Mouse (Mus musculus) spleen, postnatal 36 days (tissue): ENCODE results near the gene Abcc8.

Source experiments
- DNase-seq, 2 experiments: peaks; one replicate each; pipeline ENCODE4 v3.0.0; 2022; ENCODE audit warnings: low spot score in 2 of 2, mixed read lengths in 1 of 2

Abcc8 gene

DNA sequence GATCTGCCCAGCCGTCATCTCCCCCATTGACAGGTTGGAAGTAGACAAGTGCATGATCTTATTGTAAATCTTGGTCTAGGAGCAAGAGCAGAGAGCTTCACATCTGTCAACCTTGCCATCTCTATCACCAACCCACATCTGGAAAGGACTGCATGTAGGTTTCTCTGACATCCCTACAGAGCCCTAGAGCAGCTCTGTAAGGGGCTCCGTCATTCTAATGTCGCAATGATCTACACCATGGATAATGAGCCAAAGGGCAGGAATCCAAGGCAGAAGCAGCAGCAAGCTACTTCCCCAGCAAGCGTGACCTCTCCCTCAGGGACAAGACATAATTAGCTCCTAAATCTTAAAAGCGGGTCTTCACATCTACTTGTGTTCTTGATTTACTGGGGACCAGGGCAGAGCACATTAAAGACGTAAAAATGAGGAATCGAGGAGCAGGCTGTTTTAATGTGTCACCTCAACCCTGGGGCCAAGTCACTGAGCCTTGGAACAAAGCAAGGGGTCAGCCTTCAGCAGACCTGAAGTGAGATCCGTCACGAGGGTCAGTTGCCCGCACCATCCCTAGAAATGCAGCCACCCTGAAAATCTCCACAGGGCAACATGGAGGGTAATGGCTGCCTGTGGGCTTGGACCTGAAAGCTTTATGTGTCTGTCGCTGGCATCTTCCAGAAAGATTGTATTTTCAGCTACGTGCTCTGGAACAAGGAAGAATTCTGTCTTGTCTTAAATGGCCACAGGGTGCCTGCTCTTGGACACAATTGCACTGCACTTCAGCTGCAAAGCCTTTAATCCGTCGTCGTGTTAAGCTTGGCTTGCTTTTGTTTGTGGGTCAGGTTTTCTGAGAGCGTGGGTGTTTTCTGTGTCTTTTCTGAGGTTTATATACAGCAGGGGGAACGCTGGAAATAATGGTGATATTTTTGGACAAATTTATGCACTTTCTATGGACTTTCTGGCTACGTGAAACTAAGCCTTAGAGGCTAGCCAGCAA, 25.0 kb downstream of the Abcc8 start:
- DNase-seq, result no peak

DNA sequence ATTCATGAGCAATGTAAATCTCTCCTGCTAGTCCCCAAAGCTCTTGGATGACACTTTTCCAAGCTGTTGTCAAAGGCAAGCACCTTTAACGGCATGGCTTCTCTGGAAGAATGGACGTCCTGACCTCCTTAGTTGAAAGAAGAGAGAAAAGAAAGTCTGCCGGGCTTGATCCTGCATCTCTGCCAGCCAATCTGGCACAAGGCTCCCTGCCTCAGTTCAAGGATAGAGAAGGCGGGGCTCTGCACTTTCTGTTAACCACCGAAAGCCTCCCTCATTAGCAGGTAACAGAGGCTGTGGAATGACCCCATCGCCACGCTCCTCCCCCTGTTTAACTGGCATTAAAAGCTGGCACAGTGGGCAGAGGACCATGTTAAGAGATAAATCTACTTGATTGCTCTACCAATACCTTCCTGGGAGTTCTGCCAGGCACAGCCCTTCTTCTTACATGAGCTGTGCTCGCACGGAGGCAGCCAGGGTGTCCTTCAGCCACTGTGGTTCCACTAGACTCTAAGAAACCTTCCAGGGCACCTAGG, 26.9 kb downstream of the Abcc8 start:
- no peak for DNase-seq

DNA sequence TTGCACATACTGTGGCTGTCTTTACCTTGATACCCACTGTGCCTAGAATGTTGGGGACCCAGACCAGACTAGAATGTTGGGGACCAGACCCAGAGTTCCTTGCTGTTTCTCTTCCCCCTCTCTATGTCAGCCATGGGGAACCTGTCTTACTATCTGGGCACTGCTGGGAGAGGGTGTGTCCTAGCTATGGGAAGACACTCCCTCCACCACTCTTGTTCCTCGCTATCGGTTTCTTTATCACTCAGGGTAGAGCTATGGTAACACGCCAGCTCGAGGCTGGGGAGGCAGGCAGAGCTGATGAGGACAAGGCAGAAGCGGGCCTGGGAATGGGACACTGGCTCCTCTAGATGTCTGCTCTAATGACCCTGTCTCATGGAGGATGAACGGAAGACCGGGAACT, 32.4 kb downstream of the Abcc8 start:
- DNase-seq, result no peak

DNA sequence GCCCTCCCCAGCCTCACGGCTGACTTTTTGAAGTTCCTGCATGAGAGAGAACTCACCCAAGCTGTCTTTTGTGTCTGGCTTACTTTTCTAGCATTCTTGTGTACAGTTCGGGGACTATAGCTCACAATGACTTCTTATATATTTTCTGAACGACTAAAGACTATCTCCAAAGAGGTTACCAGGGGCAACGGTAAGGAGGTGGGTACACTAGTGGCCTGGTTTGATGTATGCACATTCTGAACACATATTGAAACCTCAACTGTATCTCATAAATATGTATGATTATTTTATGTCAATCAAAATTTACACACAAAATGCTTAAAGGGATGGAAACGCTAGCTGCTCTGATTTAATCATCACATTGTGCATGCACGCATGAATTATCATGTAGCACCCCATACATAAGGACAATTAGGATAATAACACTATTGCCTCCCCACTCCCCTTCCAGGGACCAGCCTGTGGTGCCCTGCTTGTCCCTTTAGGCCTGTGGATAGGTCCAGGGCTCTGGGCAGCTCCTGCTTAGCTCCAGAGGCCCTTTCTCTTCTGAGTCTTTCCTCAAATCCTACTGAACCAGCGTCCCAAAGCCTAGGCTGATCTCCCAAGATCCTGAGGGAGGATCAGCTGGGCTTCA, 33.0 kb downstream of the Abcc8 start:
- no peak for DNase-seq

DNA sequence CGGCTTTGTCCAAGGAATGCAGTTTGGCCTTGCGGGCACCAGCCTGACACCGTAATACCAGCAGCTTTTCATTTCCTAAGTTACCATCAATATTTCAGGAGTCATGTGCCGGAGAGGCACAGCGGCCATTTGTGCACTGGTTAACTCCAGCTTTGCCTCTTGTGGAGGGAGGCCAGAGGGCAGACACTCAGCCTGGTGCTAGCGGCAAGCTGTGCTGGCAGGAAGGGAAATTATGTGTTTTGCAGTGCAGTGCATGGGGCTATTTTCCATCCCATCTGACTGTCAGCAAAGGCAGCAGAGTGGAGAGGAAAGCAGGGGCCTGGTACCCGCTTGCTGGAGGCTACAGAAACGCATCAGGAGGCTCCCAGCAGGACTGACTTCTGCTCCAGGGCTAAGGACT, 35.8 kb downstream of the Abcc8 start:
- DNase-seq, result no peak

DNA sequence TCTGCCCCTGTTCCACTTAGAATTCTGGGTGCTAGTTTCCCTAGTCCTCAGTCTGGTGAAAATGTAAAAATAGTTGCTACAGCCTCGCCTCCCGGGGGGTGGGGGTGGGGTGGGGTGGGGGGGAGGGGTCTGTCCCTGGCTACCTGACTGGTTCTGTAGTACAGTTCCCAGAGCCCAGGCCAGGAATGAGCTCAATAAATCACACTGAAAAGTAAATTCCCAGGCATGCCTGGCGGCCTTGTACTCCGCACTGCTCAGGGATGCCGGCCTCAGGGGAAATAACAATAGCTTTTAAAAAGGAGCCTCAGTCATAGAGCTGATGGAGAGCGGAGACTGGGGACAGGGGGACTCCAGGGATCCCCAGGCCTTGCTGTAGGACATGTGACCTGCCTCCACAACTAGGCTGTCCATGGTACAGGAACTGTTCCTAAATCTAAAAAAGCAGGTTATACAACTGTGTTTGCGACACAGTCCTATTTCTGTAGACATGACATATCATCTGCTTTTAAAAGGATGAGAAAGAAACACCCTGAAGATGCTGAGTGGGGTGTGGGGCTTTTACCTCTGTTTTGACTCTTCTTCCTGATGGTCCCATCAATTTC, 41.4 kb downstream of the Abcc8 start:
- no peak for DNase-seq

DNA sequence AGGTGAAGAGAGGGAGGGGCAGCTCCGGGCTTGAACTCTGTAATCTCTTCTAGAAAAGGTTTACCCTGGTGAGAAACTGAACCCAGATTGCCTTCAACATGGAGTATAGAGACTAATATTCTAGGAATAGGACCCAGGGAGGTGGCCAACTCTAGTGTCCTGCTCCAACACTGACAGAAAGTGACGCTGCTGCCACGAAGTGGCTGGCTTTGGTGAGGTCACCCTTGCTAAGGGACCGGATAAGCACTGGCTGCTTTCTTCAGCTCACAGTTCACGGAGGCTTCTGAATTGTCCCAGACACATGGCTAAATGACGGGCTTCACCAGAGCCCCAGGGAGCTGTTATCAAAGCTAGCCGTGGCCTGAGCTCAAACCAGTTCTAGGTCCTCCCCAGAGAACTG, 46.0 kb downstream of the Abcc8 start:
- no peak for DNase-seq

DNA sequence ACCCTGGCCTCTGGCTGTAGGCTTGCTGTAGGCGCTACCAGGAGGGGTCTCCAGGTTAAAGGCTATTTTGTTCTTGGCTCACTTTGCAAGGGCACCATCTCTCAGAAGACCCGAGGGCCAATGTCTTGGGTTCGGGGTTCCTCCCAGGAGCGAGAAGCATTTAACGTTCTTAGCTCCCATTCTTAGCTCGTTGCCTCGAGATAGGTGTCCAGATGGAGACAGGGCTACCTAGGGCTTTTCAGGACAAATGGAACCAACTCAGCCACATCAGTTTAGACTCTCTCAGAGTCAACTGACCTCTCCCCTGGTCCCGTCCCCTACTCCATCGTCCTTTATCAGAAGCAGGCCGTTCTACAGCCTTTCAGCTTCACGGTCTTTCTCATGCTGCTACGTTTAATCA, 47.6 kb downstream of the Abcc8 start:
- no peak for DNase-seq

DNA sequence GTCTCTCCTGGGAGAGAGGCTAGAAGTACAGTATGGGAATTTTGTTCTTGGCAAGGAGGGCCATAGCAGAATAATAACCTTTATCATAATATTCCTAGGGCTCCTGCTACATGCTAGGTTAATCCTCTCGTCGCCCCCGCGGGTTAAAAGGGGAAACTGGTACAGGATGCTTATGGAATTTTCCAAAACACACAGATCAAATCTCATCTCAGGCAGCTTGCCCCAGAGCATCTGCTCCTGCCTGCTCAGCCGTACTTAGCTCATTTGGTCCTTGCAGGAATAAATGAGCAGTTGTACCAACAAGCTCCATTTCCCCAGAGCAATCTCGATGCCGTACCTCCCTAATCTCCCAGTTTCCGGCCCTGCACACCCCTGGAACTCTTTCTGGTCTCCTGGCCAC, 48.0 kb downstream of the Abcc8 start:
- DNase-seq, result no peak

DNA sequence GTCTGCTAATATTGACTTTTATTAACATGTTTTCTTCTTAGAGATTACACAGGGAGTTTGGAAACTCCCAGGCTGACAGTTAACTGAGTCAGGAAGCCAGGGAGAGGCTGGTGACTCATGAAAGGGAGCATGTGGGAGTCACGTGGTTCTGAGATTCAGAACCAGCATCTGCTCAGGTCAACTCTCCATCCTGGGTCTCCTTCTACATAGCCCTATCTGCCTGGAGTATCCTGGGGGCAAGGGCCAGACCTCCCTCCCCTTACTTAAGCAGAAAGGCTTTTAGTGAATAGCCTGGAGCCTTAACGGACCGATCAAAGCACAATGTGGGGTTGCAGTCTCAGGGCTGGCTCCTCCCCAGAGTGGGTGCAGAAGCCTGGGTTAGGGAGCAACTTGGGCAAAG, 48.6 kb downstream of the Abcc8 start:
- no peak for DNase-seq

DNA sequence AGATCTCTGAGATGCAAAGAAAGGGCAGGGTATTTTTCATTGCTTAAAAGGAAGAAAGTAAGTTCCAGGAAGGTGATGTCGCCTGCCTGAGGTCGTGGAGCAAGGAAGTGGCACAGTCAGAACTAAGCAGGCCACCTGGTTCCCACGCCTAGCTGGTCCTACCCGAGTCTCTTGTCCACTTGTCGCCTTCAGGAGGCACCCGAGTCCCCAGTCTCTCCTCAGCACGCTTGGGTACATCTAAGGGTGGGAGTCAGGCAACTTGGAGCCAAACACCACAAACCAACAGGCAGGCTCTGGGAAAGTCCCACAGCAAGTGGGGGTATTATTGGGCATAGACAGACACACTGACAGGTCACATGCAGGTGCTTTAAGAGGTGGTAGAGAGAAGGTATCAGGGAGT, 49.1 kb downstream of the Abcc8 start:
- no peak for DNase-seq

DNA sequence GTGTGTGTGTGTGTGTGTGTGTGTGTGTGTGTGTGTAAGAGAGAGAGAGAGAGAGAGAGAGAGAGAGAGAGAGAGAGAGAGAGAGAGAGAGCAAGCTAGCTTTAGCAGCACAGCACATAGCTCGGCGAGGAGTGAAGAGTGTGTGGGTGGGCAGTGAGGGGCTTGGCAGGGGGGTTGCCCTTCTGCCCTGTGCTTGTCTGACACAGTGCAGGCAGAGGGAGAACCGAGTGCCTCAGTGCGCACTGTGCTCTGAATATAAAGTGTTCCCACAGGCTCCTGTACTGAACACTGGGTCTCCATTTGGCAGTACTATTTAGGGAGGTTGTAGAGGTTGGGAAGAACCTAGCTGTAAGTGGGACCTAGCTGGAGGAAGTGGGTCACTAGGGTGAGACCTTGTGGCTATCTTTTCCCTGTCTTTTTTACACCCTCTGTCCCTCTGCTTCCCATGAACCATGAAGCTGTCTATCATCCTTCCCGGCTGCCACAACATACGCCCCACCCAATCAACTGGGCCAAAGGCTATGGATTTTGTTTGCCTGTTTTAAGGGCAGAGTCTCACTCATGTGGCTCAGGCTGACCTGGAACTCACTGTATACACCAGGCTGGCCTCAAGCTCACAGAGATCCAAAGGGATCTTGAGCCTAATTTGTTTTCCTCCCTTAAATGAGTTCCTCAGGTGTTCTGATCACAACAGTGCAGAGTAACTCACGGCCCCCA, 50.2 kb downstream of the Abcc8 start:
- DNase-seq, result no peak

DNA sequence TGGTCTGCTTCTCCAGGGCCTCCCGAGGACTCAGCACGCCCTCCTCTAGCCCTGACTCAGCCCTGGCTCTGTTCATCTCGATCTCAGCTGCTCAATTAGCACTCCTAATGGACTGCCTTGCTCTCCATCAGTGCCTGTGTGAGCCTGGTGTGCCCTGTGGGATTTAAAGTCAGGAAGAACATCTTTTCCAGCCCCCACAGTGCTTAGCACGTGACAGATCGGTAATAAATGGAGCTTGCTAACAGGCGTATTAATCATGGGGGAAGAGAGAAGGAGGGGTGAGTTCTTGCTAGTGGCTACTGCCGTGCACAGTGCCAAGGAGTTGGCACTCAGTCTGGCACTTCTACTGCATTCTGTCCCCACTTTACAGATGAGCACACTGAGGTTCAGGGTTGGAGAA, 51.6 kb downstream of the Abcc8 start:
- DNase-seq, result no peak

DNA sequence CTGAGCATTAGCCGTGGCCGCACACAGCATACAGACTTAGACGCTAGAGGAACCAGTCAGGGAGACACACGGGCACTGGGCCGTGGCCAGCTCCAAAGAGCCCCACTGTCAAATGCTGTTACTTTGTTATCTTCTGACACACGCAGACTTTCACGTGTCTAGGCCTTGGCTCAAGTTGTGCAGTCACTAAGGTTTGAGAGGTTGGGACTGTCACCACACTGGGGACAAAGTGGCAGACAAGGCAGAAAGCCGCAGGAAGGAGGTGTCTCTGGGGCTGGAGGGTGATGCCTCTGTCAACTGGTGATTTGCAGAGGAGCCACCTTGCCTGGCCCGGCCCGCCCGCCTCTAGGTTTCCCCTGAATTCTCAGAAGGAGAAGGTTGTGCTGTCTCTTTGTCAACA, 54.5 kb downstream of the Abcc8 start:
- DNase-seq, result no peak

DNA sequence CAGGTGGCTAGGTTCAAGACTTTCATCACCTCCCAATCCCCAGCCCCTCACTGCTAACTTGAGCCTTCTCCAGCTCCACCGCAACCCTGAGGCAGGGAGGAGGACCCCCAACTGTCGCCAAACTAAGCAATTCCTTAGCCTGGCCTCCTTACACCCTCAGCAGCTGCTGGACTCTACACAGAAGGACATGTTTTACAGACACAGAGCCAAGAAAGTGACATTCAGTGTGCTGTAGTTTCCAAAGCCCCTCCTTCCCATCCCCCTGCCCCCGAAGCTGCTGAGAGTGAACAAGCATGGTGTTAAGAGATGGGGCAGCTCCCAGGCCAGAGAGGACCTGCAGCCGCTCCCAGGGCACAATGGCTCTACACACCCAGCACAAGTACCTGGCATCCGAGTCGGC, 55.4 kb downstream of the Abcc8 start:
- DNase-seq, result no peak

DNA sequence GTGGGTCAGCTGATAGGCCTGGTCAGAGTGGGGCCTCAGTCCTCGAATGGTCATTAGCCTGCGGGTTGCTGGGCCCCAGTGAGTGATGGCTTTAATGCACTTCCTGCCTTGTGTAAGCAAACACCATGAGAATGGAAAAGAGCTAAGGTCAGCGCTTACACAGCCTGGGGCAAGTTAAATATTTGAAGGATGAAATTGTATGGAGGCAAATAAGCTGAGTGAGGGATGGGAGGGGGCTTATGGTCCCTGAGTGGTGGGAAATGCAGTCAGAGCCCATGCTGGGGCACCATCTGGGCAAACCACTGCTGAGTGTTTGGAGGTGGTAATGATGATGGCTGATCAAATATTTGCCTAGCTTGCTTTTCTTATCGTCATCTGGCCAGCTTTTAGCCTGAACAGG, 56.9 kb downstream of the Abcc8 start:
- DNase-seq, result no peak

DNA sequence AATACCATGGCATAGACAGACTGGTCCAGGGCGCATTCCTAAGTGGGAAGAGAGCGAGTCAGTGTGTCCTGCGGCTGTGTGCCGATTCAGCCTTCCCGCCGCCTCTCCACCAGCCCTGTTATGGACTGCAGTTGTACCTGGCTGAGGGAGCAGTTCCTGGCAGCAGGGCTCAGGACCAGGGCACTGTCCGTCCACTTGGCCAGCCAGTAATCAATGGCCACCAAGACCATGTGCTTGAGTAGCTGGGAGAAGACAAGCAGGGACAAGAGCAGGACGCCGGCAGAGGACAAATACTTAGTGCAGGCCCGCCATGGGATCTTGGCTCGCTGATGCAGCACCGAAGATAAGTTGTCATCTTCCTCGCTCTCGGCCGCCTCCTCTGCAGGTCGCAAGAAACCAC, 62.8 kb downstream of the Abcc8 start:
- DNase-seq, result no peak

DNA sequence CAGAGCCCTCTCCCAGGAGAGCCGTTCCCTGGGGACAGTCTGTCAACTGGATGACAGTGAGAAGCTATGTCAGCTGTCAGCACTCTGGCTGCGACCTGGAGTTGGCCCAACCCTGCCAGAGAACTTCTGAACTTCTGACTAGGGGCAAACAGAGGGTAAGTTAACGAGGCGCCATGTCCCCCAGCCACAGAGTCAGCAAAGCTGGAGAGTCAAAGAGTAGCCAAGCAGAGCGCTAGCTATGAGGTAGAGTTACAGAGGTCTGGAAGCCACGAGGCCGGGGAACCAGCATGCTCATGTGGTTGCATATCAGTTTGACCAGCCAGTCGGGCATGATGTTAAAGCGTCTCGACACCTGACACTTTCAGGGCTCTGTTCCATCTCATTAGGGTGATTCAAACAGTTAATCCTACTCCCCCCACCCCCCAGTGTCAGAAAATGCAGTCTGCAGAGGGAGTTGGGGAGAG, 63.7 kb downstream of the Abcc8 start:
- DNase-seq, result no peak

DNA sequence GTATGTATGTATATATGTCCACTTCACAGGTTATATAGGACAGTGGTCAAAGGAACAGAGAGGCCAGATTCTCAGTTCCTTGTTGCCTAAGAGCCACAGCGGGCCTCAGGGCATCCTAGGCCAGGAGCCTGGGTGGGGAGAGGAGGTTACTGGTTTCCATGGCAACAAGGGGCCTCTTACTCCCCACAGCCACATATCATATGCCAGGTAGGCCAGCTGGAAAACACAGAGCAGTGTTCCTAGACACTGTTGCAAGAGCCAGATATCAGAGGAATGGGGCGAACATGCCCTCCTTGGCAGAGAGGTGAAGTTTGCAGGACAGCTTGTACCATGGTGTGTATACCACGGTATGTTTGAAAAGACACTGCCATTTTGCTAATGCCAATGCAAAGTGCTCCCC, 66.4 kb downstream of the Abcc8 start:
- DNase-seq, result no peak

DNA sequence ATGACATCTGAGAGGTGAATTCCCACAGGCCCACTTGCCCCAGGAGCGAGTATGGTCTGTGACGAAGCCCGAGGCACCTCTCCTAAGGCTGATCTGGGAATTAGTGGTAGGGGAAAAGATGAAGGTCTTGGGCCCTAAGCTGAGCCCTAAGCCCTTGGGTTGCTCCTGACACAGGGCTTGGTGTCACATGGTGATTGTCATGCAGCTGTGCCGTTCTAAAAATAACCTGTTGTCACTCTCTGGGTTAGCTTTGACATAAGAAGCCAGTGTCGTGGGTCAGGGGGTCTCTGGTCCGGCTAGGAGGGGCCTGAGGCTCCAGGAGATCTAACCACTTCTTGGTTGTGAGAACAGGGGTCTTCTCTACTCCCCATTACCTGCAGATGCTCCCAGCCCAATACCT, 67.9 kb downstream of the Abcc8 start:
- DNase-seq, result no peak

DNA sequence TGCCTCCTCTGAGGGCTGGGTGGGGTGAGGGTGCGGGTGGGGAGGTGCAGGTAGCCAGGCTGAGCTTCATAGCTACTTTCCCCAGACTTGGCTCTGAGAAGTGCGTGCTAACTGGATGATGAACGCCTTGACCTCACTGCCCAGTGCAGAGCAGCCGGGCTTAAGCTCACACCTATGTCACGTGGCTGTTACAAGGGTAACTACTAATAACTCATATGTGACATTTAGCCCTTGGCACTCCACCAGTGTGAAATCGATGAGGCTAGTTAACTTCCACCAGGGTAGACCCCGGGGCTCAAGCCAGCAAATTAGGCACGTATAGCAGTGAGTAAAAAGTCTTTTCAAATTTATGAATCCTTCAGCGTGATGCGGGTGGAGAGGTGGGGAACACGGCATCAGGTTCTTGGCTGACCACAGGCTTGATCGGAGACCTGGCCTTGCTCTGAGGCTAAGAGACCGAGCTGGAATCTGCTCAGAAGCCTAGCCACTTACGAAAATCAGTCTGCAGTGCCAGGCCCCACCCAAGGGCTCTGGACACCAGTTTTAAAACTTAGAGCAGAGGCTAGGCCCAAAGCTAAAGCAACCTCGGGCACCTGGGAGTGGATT, 68.5 kb downstream of the Abcc8 start:
- no peak for DNase-seq
